Mouse (Mus musculus): ENCODE results near the gene U2af1. TPM values are rescaled to one million over a fixed set of nuclear protein-coding genes. Genes with fewer than 3 reads are reported as not detected.

The U2af1 gene
- polyA plus RNA-seq, 1 experiment from 2014 or later: 145 TPM

- no peaks in the 10 kb centered on the region for H3K27me3 ChIP-seq (ENCODE audit: control insufficient read depth, insufficient read depth, low read length)
- peaks cover 42% of the 10 kb centered on the region for H3K36me3 ChIP-seq (ENCODE audit: control insufficient read depth, insufficient read depth, low read length)
- no peak overlapping the region for H3K9ac ChIP-seq (ENCODE audit: low read depth, low read length)
Measured at GRCm38 (mm10) chr17:31655366-31655765, 3.3 kb downstream of the U2af1 start.

GRCm38 (mm10) chr17:31653277-31653676 is 5.4 kb downstream of the U2af1 start:
- peaks cover 59% of the 10 kb centered on the region for H3K36me3 ChIP-seq (ENCODE audit: control insufficient read depth, insufficient read depth, low read length)
- no peak overlapping the region for H3K4me2 ChIP-seq
- WGBS (ENCODE audit: insufficient replicate concordance): 88% methylated on average over 6 of the region's 6 CpGs
- no peak overlapping the region for H3K4me3 ChIP-seq (ENCODE audit: low read depth, low read length)
- no peaks in the 10 kb centered on the region for H3K9me3 ChIP-seq (replicated peaks; ENCODE audit: control insufficient read depth, low read length)
- peaks cover 12% of the 10 kb centered on the region; the same call in 1 of the 2 replicates for H3K4me1 ChIP-seq (ENCODE audit: control insufficient read depth, insufficient read depth, low read length)
- no peak for ATAC-seq (replicated peaks; ENCODE audit: insufficient number of reproducible peaks, low FRiP score, low TSS enrichment)
- H3K27ac ChIP-seq (ENCODE audit: low read depth, low read length): no peak overlapping the region
- H3K27me3 ChIP-seq (ENCODE audit: control insufficient read depth, insufficient read depth, low read length): no peaks in the 10 kb centered on the region
- H3K9ac ChIP-seq (ENCODE audit: low read depth, low read length): no peak overlapping the region

More at GRCm38 (mm10) chr17:31655366-31655765, 3.3 kb downstream of the U2af1 start:
- Histone ChIP-seq H3K9me3 (replicated peaks; ENCODE audit: control insufficient read depth, low read length) (no peaks in the 10 kb centered on the region), H3K27ac (ENCODE audit: low read depth, low read length) (no peak overlapping the region), H3K4me3 (ENCODE audit: low read depth, low read length) (no peak overlapping the region), H3K4me1 (ENCODE audit: control insufficient read depth, insufficient read depth, low read length) (peaks cover 12% of the 10 kb centered on the region; the same call in 1 of the 2 replicates), H3K4me2 (no peak overlapping the region)
- ATAC-seq (replicated peaks; ENCODE audit: insufficient number of reproducible peaks, low FRiP score, low TSS enrichment): no peak
- 76% methylated on average over 4 of the region's 4 CpGs for WGBS (ENCODE audit: insufficient replicate concordance)

DNA sequence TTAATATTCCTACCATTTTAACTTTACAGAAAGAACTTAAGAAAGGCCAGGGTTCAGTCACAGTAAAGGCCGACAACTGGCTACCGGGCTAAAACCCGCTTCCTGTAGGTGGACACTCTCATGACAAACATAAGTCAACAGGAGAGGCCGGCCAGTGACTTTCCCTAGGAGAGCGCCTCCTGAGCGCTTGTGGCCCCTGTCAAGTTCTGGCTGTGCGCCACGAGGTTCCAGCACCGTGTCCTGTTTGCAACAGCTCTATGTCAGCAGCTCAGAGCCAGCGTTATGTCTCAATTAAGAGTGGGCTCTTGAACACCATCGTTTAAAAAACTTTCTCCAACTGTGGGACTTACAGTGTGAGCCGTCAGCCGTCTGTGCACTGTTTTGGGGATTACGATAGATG is 6.5 kb downstream of the U2af1 start:
- Histone ChIP-seq H3K9me3 (replicated peaks; ENCODE audit: control insufficient read depth, low read length) (no peaks in the 10 kb centered on the region), H3K4me1 (ENCODE audit: control insufficient read depth, insufficient read depth, low read length) (peaks cover 6% of the 10 kb centered on the region; the same call in 1 of the 2 replicates), H3K9ac (ENCODE audit: low read depth, low read length) (no peak overlapping the region), H3K36me3 (ENCODE audit: control insufficient read depth, insufficient read depth, low read length) (peaks cover 70% of the 10 kb centered on the region), H3K4me3 (ENCODE audit: low read depth, low read length) (no peak overlapping the region), H3K4me2 (no peak overlapping the region), H3K27me3 (ENCODE audit: control insufficient read depth, insufficient read depth, low read length) (no peaks in the 10 kb centered on the region), H3K27ac (ENCODE audit: low read depth, low read length) (no peak overlapping the region)
- no peak for ATAC-seq (replicated peaks; ENCODE audit: insufficient number of reproducible peaks, low FRiP score, low TSS enrichment)
- WGBS (ENCODE audit: insufficient replicate concordance): 89% methylated on average over 14 of the region's 14 CpGs

- Histone ChIP-seq H3K9me3 (replicated peaks; ENCODE audit: control insufficient read depth, low read length) (no peaks in the 10 kb centered on the region), H3K27ac (ENCODE audit: low read depth, low read length) (no peak overlapping the region), H3K4me1 (ENCODE audit: control insufficient read depth, insufficient read depth, low read length) (no peaks in the 10 kb centered on the region), H3K36me3 (ENCODE audit: control insufficient read depth, insufficient read depth, low read length) (peaks cover 44% of the 10 kb centered on the region), H3K4me2 (no peak overlapping the region), H3K27me3 (ENCODE audit: control insufficient read depth, insufficient read depth, low read length) (no peaks in the 10 kb centered on the region), H3K4me3 (ENCODE audit: low read depth, low read length) (no peak overlapping the region), H3K9ac (ENCODE audit: low read depth, low read length) (no peak overlapping the region)
- no peak for ATAC-seq (replicated peaks; ENCODE audit: insufficient number of reproducible peaks, low FRiP score, low TSS enrichment)
- 85% methylated on average over 5 of the region's 5 CpGs for WGBS (ENCODE audit: insufficient replicate concordance)
Measured at GRCm38 (mm10) chr17:31646199-31647002, 12.3 kb downstream of the U2af1 start.

GRCm38 (mm10) chr17:31642913-31643312 is 15.8 kb downstream of the U2af1 start:
- Histone ChIP-seq H3K27ac (ENCODE audit: low read depth, low read length) (no peak overlapping the region), H3K27me3 (ENCODE audit: control insufficient read depth, insufficient read depth, low read length) (no peaks in the 10 kb centered on the region), H3K9me3 (replicated peaks; ENCODE audit: control insufficient read depth, low read length) (no peaks in the 10 kb centered on the region), H3K4me1 (ENCODE audit: control insufficient read depth, insufficient read depth, low read length) (no peaks in the 10 kb centered on the region), H3K4me3 (ENCODE audit: low read depth, low read length) (no peak overlapping the region), H3K4me2 (no peak overlapping the region), H3K9ac (ENCODE audit: low read depth, low read length) (no peak overlapping the region), H3K36me3 (ENCODE audit: control insufficient read depth, insufficient read depth, low read length) (peaks cover 16% of the 10 kb centered on the region)
- 57% methylated on average over 4 of the region's 4 CpGs for WGBS (ENCODE audit: insufficient replicate concordance)
- no peak for ATAC-seq (replicated peaks; ENCODE audit: insufficient number of reproducible peaks, low FRiP score, low TSS enrichment)

DNA sequence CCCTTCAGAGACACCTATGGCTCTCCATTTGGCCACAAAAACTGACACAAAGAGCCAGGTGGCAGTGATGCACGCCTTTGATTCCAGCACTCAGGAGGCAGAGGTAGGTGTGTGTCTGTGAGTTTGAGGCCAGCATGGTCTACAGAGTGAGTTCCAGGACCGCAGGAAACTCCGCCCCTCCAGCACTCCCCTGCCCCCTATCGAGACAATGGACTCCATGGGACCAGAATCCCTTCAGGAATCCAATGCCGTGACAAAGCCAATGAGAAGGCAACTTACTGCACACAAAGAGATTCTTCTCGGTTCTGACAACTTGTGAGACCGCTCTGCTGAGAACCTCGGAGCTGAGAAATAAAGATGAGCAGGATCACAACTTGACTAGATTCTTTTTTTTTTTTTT is 16.4 kb downstream of the U2af1 start:
- no peak overlapping the region for H3K9ac ChIP-seq (ENCODE audit: low read depth, low read length)
- H3K4me2 ChIP-seq: no peak overlapping the region
- H3K4me3 ChIP-seq (ENCODE audit: low read depth, low read length): no peak overlapping the region
- no peaks in the 10 kb centered on the region for H3K27me3 ChIP-seq (ENCODE audit: control insufficient read depth, insufficient read depth, low read length)
- no peak overlapping the region for H3K27ac ChIP-seq (ENCODE audit: low read depth, low read length)
- ATAC-seq (replicated peaks; ENCODE audit: insufficient number of reproducible peaks, low FRiP score, low TSS enrichment): no peak
- WGBS (ENCODE audit: insufficient replicate concordance): 45% methylated on average over 8 of the region's 8 CpGs
- peaks cover 10% of the 10 kb centered on the region for H3K36me3 ChIP-seq (ENCODE audit: control insufficient read depth, insufficient read depth, low read length)
- H3K4me1 ChIP-seq (ENCODE audit: control insufficient read depth, insufficient read depth, low read length): no peaks in the 10 kb centered on the region
- no peaks in the 10 kb centered on the region for H3K9me3 ChIP-seq (replicated peaks; ENCODE audit: control insufficient read depth, low read length)

DNA sequence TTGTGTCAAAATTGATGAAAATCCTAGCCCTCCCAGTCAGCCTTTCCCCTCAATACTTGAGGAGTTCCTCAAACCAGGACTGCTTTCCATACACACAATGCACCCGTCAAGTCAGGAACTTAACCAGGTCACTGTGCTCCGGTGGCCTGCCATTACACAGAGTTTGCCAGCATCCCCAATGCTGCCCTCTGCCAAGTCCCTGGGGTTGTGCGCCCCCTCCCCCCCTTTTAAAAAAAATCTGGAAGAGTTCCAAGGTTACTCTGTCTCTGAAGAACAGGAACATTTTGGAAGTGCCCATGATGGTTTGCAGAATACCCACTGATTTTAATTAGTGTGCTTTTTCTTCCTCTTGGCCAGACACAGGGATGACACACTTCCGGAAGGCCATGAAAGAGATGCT is 19.0 kb downstream of the U2af1 start:
- ATAC-seq (replicated peaks; ENCODE audit: insufficient number of reproducible peaks, low FRiP score, low TSS enrichment): no peak
- 63% methylated on average over 4 of the region's 4 CpGs for WGBS (ENCODE audit: insufficient replicate concordance)

GRCm38 (mm10) chr17:31637866-31638570 is 20.7 kb downstream of the U2af1 start:
- 59% methylated on average over 9 of the region's 9 CpGs for WGBS (ENCODE audit: insufficient replicate concordance)
- Histone ChIP-seq H3K27ac (ENCODE audit: low read depth, low read length) (no peak overlapping the region), H3K4me1 (ENCODE audit: control insufficient read depth, insufficient read depth, low read length) (peaks cover 7% of the 10 kb centered on the region), H3K9me3 (replicated peaks; ENCODE audit: control insufficient read depth, low read length) (no peaks in the 10 kb centered on the region), H3K9ac (ENCODE audit: low read depth, low read length) (no peak overlapping the region), H3K4me3 (ENCODE audit: low read depth, low read length) (no peak overlapping the region; the same call in 1 of the 2 replicates), H3K27me3 (ENCODE audit: control insufficient read depth, insufficient read depth, low read length) (peaks cover 20% of the 10 kb centered on the region), H3K36me3 (ENCODE audit: control insufficient read depth, insufficient read depth, low read length) (no peaks in the 10 kb centered on the region), H3K4me2 (peak overlapping the region; percentile 96)
- no peak for ATAC-seq (replicated peaks; ENCODE audit: insufficient number of reproducible peaks, low FRiP score, low TSS enrichment)

More for the DNA sequence above, 19.0 kb downstream of the U2af1 start:
- Histone ChIP-seq H3K4me2 (no peak overlapping the region), H3K4me3 (ENCODE audit: low read depth, low read length) (no peak overlapping the region), H3K9ac (ENCODE audit: low read depth, low read length) (no peak overlapping the region), H3K36me3 (ENCODE audit: control insufficient read depth, insufficient read depth, low read length) (no peaks in the 10 kb centered on the region), H3K9me3 (replicated peaks; ENCODE audit: control insufficient read depth, low read length) (no peaks in the 10 kb centered on the region), H3K27me3 (ENCODE audit: control insufficient read depth, insufficient read depth, low read length) (peaks cover 20% of the 10 kb centered on the region), H3K27ac (ENCODE audit: low read depth, low read length) (no peak overlapping the region), H3K4me1 (ENCODE audit: control insufficient read depth, insufficient read depth, low read length) (peaks cover 7% of the 10 kb centered on the region)

All from heart, embryonic 11.5 days (tissue).